Mouse (Mus musculus): ENCODE results near the gene Cox18. TPM values are rescaled to one million over a fixed set of nuclear protein-coding genes. Genes with fewer than 3 reads are reported as not detected.
"Not testable (repeated sequence)": the region's sequence is repeated elsewhere in the genome, so short reads cannot be mapped to it uniquely, and the experiment has no call there.

The Cox18 gene
- 19.0 and 21.3 TPM in 2 replicates for polyA plus RNA-seq (2012; rRNA removed)

DNA sequence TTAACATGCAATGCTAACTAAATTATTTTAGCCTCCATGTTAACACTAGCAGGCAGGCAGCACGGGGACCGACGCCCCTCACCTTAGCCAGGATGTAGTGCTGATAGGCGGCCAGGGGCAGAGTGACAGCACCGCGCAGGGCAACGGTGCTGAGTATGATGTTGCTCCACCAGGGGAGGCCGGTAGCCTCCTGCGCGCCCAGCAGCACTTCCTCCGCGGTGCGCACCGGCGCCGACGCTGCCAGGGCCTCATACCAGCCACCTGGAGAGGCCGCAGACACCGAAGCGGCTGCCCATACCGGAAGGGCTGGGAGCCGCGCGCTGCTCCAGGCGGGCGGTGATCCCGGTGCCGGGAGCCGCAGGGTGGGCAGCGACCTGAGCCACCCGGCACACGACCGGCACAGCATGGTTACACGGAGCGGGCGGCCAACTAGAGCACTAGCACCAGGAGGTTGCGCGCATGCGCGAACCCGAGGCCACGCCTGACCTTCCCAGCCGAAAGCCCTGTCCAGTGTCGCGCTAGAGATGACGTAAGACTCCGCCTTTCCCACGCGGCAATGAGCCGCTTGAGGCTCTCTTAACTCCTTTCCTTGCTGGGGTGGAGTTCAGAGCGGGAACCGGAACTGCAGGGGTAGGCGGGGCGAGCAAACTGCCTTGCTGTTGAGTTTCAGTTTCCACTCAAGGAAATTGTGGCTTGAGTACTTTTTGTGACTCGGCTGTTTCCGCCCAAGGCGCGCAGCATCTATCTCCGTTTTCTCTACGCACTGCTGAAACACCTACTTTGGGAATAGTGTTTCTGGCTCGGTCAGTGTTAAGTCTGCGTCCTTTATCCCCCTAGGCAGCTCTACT, at the start of gene Cox18:
TSS of gene Cox18 (minus strand) at position 468 of the 848 bp plus-strand sequence.
- H3K4me1 ChIP-seq (ENCODE audit: control insufficient read depth, insufficient read depth, low read length), result 0 out of 2 replicates have a peak, but pooled peaks cover 4% of the 10 kb centered on the region
- H3K4me3 ChIP-seq (ENCODE audit: insufficient read depth, low read depth, low read length), result peak within 1 kb of the TSS; percentile 84
- under 1% methylated on average over 62 of the region's 62 CpGs for WGBS
- TF ChIP-seq POLR2A (IDR thresholded peaks at IDR 0.05; ENCODE audit: low read depth, low read length) (peak; percentile 41), CTCF (conservative IDR thresholded peaks at IDR 0.05; ENCODE audit: insufficient read depth, insufficient read length, low read depth, low read length) (peak; percentile 22; the same call in 1 of the 2 replicates)
- peak within 1 kb of the TSS; percentile 62 for H3K27ac ChIP-seq (ENCODE audit: insufficient read depth, low read depth, low read length)
- no peaks in the 10 kb centered on the region; the same call in 1 of the 2 replicates for H3K36me3 ChIP-seq (ENCODE audit: control insufficient read depth, insufficient read depth, low read length)
- DNase-seq, result peak; percentile 100
- no peaks in the 10 kb centered on the region for H3K27me3 ChIP-seq (replicated peaks; ENCODE audit: control insufficient read depth, insufficient read depth, low read length)

DNA sequence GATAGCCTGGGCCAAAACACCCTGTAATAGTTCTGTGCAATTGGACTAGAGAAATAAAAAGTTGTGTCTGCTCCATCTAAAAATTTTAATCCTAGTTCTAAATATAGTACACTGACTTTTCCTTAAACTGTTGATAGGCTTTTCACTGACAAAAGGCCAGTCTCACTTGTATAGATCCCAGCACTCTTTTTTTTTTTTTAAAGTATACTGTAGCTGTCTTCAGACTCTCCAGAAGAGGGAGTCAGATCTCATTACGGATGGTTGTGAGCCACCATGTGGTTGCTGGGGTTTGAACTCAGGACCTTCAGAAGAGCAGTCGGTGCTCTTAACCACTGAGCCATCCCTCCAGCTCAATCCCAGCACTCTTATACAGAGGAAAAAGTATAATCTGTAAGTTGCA, 38.4 kb upstream of the Cox18 start:
- H3K27me3 ChIP-seq (replicated peaks; ENCODE audit: control insufficient read depth, insufficient read depth, low read length); DNase-seq; H3K4me1 ChIP-seq (ENCODE audit: control insufficient read depth, insufficient read depth, low read length); H3K4me3 ChIP-seq (ENCODE audit: insufficient read depth, low read depth, low read length); H3K27ac ChIP-seq (ENCODE audit: insufficient read depth, low read depth, low read length): not testable (repeated sequence)
- 74% methylated on average over 2 of the region's 2 CpGs for WGBS
- H3K36me3 ChIP-seq (ENCODE audit: control insufficient read depth, insufficient read depth, low read length), result peaks cover 13% of the 10 kb centered on the region

DNA sequence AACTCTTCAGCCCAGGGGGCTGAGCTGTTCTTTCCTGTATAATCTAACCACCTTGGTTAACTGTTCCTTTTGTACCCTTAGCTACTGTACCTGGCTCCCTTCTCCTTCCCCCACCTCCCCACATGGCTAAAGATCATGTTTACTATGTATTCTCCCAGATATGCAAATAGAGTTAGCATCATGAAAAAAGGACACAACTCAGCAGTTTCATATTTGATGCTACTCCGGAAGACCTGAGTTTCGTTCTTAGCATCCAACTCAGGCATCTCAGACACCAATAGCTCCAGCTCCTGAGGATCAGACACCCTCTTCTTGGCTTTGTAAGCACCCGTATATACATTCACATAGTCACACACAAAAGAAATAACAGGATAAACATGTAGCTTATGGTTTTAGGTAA, 33.2 kb upstream of the Cox18 start:
- H3K27ac ChIP-seq (ENCODE audit: insufficient read depth, low read depth, low read length), result no peak overlapping the region
- peaks cover 20% of the 10 kb centered on the region for H3K36me3 ChIP-seq (ENCODE audit: control insufficient read depth, insufficient read depth, low read length)
- no peak for DNase-seq
- no peak for TF ChIP-seq POLR2A (IDR thresholded peaks at IDR 0.05; ENCODE audit: low read depth, low read length)
- no peak overlapping the region for H3K4me3 ChIP-seq (ENCODE audit: insufficient read depth, low read depth, low read length)
- WGBS, result 91% methylated on average over 3 of the region's 3 CpGs
- H3K27me3 ChIP-seq (replicated peaks; ENCODE audit: control insufficient read depth, insufficient read depth, low read length), result no peaks in the 10 kb centered on the region
- no peaks in the 10 kb centered on the region for H3K4me1 ChIP-seq (ENCODE audit: control insufficient read depth, insufficient read depth, low read length)

DNA sequence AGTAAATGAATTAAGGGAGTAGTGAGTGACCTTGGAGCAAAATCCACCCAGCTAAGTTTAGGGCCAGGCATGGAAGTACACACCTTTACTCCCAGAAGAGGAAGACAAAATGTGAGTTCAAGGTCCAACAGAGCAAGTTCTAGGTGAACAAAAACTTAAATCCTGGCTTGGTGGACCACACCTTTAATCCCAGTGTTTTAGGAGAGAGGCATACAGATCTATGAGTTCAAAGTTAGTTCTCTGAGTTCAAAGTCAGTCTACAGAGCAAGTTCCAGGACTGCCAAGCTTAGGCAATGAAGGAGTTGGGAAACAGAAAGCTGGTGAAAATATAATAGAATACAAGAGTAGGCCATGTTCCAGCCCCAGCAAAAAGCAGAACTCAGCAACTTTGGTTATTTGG, 23.7 kb upstream of the Cox18 start:
- H3K27me3 ChIP-seq (replicated peaks; ENCODE audit: control insufficient read depth, insufficient read depth, low read length), result no peaks in the 10 kb centered on the region
- H3K4me3 ChIP-seq (ENCODE audit: insufficient read depth, low read depth, low read length), result no peak overlapping the region
- DNase-seq, result peak; percentile 69
- peaks cover 21% of the 10 kb centered on the region for H3K36me3 ChIP-seq (ENCODE audit: control insufficient read depth, insufficient read depth, low read length)
- TF ChIP-seq CTCF (conservative IDR thresholded peaks at IDR 0.05; ENCODE audit: insufficient read depth, insufficient read length, low read depth, low read length), result no peak
- no peak for TF ChIP-seq POLR2A (IDR thresholded peaks at IDR 0.05; ENCODE audit: low read depth, low read length)
- peak overlapping the region; percentile 64; the same call in 1 of the 2 replicates for H3K27ac ChIP-seq (ENCODE audit: insufficient read depth, low read depth, low read length)
- no peaks in the 10 kb centered on the region; the same call in 1 of the 2 replicates for H3K4me1 ChIP-seq (ENCODE audit: control insufficient read depth, insufficient read depth, low read length)

DNA sequence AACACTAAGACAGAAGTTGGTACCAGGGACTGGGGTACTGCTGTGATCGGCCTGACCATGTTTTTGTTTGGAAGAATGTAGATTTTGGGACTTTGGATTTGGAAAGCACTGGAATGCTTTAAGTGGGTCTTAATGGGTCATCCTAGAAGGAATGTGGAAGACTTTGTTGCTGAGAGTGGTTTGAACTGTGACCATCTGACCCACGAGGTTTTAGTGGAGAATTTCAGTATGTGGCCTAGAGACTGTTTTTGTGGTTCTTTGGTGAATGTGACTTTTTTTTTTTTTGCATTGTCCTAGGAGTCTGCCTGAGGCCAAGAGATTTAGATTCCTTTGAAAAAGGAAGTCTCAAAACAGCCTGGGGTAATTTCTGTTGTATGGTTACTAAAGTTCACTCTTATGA, 23.2 kb upstream of the Cox18 start:
- Histone ChIP-seq H3K36me3 (ENCODE audit: control insufficient read depth, insufficient read depth, low read length) (peaks cover 17% of the 10 kb centered on the region), H3K4me1 (ENCODE audit: control insufficient read depth, insufficient read depth, low read length) (no peaks in the 10 kb centered on the region; the same call in 1 of the 2 replicates), H3K4me3 (ENCODE audit: insufficient read depth, low read depth, low read length) (no peak overlapping the region), H3K27me3 (replicated peaks; ENCODE audit: control insufficient read depth, insufficient read depth, low read length) (no peaks in the 10 kb centered on the region), H3K27ac (ENCODE audit: insufficient read depth, low read depth, low read length) (peak overlapping the region; percentile 0; the same call in 1 of the 2 replicates)
- peak; percentile 19 for DNase-seq
- TF ChIP-seq CTCF (conservative IDR thresholded peaks at IDR 0.05; ENCODE audit: insufficient read depth, insufficient read length, low read depth, low read length) (no peak), POLR2A (IDR thresholded peaks at IDR 0.05; ENCODE audit: low read depth, low read length) (no peak)
- WGBS, result 46% methylated on average over 2 of the region's 2 CpGs

DNA sequence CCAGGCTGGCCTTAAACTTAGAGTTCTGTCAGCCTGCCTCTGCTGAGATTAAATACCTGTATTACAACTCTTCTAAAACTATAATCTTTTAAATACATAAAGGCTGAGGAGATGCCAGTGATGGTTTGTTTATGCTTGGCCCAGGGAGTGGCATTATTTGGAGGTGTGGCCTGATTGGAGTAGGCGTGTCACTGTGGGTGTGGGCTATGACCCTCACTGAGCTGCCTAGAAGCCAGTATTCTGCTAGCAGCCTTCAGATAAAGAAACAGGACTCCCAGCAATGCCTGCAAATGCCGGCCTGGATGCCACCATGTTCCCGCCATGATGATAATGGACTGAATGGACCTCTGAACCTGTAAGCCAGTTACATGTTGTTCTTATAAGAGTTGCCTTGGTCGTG, 22.8 kb upstream of the Cox18 start:
- DNase-seq, result no peak
- no peaks in the 10 kb centered on the region; the same call in 1 of the 2 replicates for H3K4me1 ChIP-seq (ENCODE audit: control insufficient read depth, insufficient read depth, low read length)
- TF ChIP-seq CTCF (conservative IDR thresholded peaks at IDR 0.05; ENCODE audit: insufficient read depth, insufficient read length, low read depth, low read length) (no peak), POLR2A (IDR thresholded peaks at IDR 0.05; ENCODE audit: low read depth, low read length) (no peak)
- H3K27me3 ChIP-seq (replicated peaks; ENCODE audit: control insufficient read depth, insufficient read depth, low read length), result no peaks in the 10 kb centered on the region
- peaks cover 19% of the 10 kb centered on the region for H3K36me3 ChIP-seq (ENCODE audit: control insufficient read depth, insufficient read depth, low read length)
- peak overlapping the region; percentile 0; the same call in 1 of the 2 replicates for H3K27ac ChIP-seq (ENCODE audit: insufficient read depth, low read depth, low read length)
- no peak overlapping the region for H3K4me3 ChIP-seq (ENCODE audit: insufficient read depth, low read depth, low read length)
- 76% methylated on average over 4 of the region's 4 CpGs for WGBS

DNA sequence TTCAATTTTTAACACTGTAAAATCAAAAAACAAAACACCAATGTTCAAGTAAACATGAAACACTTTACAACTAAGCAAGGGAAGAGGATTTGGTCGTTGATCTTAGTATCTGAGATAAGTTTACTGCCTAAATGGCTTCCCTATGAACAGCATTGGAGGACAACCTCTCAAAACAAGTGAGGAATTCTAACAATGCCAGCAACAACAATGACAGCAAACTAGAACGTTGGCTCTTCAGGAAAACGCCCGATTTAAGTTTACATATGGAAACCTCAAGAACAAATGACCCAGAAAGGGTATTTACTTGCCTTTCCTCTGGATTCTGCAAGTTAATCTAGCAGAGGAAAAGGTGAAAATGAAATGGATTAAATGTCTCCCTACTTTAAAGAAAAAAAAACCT, 21.6 kb upstream of the Cox18 start:
- TF ChIP-seq POLR2A (IDR thresholded peaks at IDR 0.05; ENCODE audit: low read depth, low read length) (no peak), CTCF (conservative IDR thresholded peaks at IDR 0.05; ENCODE audit: insufficient read depth, insufficient read length, low read depth, low read length) (no peak)
- Histone ChIP-seq H3K27me3 (replicated peaks; ENCODE audit: control insufficient read depth, insufficient read depth, low read length) (no peaks in the 10 kb centered on the region), H3K36me3 (ENCODE audit: control insufficient read depth, insufficient read depth, low read length) (peaks cover 19% of the 10 kb centered on the region), H3K4me1 (ENCODE audit: control insufficient read depth, insufficient read depth, low read length) (no peaks in the 10 kb centered on the region; the same call in 1 of the 2 replicates), H3K4me3 (ENCODE audit: insufficient read depth, low read depth, low read length) (no peak overlapping the region), H3K27ac (ENCODE audit: insufficient read depth, low read depth, low read length) (no peak overlapping the region)
- no peak for DNase-seq
- WGBS, result 56% methylated on average over 4 of the region's 4 CpGs
